Mouse (Mus musculus) c-Kit-negative CD71-positive TER-119-positive erythroid progenitor cells, embryonic 14.5 days (primary cell): ENCODE data around the gene Pdp2.

Experiments
- DNase-seq: peaks from one replicate; pipeline ENCODE4 v3.0.0-alpha.2; 2013; ENCODE audit warnings: low read depth, low spot score

Pdp2 gene

GRCm38 (mm10) chr8:104597656-104598055, 6.4 kb downstream of the Pdp2 start:
- no peak for DNase-seq

- DNase-seq = no peak
These were observed 7.2 kb downstream of the Pdp2 start for GRCm38 (mm10) chr8:104598496-104598895.

GRCm38 (mm10) chr8:104601386-104601785, 10.1 kb downstream of the Pdp2 start:
- DNase-seq = no peak

- DNase-seq = no peak
These were observed 10.7 kb downstream of the Pdp2 start for GRCm38 (mm10) chr8:104601941-104602371.

- DNase-seq = no peak
These were observed 11.4 kb downstream of the Pdp2 start for GRCm38 (mm10) chr8:104602468-104603244.

GRCm38 (mm10) chr8:104603245-104603593, 12.0 kb downstream of the Pdp2 start:
- DNase-seq = no peak

- no peak for DNase-seq
These were observed 15.1 kb downstream of the Pdp2 start for GRCm38 (mm10) chr8:104606329-104606728.

- no peak for DNase-seq
These were observed 16.7 kb downstream of the Pdp2 start for GRCm38 (mm10) chr8:104607944-104608343.

GRCm38 (mm10) chr8:104609222-104609621, 18.0 kb downstream of the Pdp2 start:
- no peak for DNase-seq

GRCm38 (mm10) chr8:104610185-104610766, 19.0 kb downstream of the Pdp2 start:
- no peak for DNase-seq

GRCm38 (mm10) chr8:104611613-104612012, 20.4 kb downstream of the Pdp2 start:
- DNase-seq = no peak

- no peak for DNase-seq
These were observed 21.9 kb downstream of the Pdp2 start for GRCm38 (mm10) chr8:104613119-104613518.

GRCm38 (mm10) chr8:104620765-104621164, 29.5 kb downstream of the Pdp2 start:
- DNase-seq = no peak

- DNase-seq = no peak
These were observed 32.9 kb downstream of the Pdp2 start, which contains the start of gene Cdh16 for GRCm38 (mm10) chr8:104624161-104624560. Gene Cdh16, minus strand, starts transcription at chr8:104624396.

- no peak for DNase-seq
These were observed 36.0 kb downstream of the Pdp2 start for GRCm38 (mm10) chr8:104627065-104627740.

- DNase-seq = no peak
These were observed 37.2 kb downstream of the Pdp2 start for GRCm38 (mm10) chr8:104628402-104628801.

GRCm38 (mm10) chr8:104629306-104630110, 38.3 kb downstream of the Pdp2 start:
- no peak for DNase-seq

- DNase-seq = no peak
These were observed 38.8 kb downstream of the Pdp2 start for GRCm38 (mm10) chr8:104630111-104630479.

- no peak for DNase-seq
These were observed 39.3 kb downstream of the Pdp2 start for GRCm38 (mm10) chr8:104630574-104630973.

- DNase-seq = no peak
These were observed 39.9 kb downstream of the Pdp2 start, which contains the start of gene Rrad for GRCm38 (mm10) chr8:104630981-104631663. Gene Rrad, minus strand, starts transcription at chr8:104631327.

- no peak for DNase-seq
These were observed 40.7 kb downstream of the Pdp2 start for GRCm38 (mm10) chr8:104631975-104632374.
